Comparison of ENCODE assay signal across 8 mouse cellular contexts in genomic region chrX:74425195-74425594, GRCm38 (mm10). TPM values are rescaled to one million over a fixed set of nuclear protein-coding genes. Genes with fewer than 3 reads are reported as not detected.
A peak's percentile ranks its signal among the peaks of the same experiment; 100 is the strongest.
DNase-seq lines count a peak whose midpoint lies in the region; ATAC-seq and TF ChIP-seq lines count a peak whose summit lies in the region.

No protein-coding gene starts in this region.

- no peak overlapping the region for H3K9ac ChIP-seq in lung, embryonic 14.5 days
- H3K9ac ChIP-seq in stomach, postnatal 0 days (ENCODE audit: low read length), result no peak overlapping the region
- H3K9ac ChIP-seq in forebrain, embryonic 13.5 days, result no peak overlapping the region

- H3K4me1 ChIP-seq in heart, embryonic 10.5 days, result no peaks in the 10 kb centered on the region
- H3K4me1 ChIP-seq in lung, embryonic 14.5 days (ENCODE audit: insufficient read depth), result no peaks in the 10 kb centered on the region
- H3K4me1 ChIP-seq in stomach, postnatal 0 days (replicated peaks; ENCODE audit: control insufficient read depth, insufficient read depth), result no peaks in the 10 kb centered on the region
- peaks cover 9% of the 10 kb centered on the region for H3K4me1 ChIP-seq in forebrain, embryonic 13.5 days
- 0 out of 2 replicates have a peak, but pooled peaks cover 2% of the 10 kb centered on the region for H3K4me1 ChIP-seq in hindbrain, embryonic 10.5 days (replicated peaks)

- H3K27me3 ChIP-seq in heart, embryonic 10.5 days (ENCODE audit: insufficient read depth, poor library complexity, severe bottlenecking), result no peaks in the 10 kb centered on the region
- H3K27me3 ChIP-seq in lung, embryonic 14.5 days (ENCODE audit: insufficient read depth, low read length), result no peaks in the 10 kb centered on the region
- no peaks in the 10 kb centered on the region for H3K27me3 ChIP-seq in stomach, postnatal 0 days (ENCODE audit: control insufficient read depth, insufficient read depth, low read length)
- no peaks in the 10 kb centered on the region for H3K27me3 ChIP-seq in forebrain, embryonic 13.5 days
- H3K27me3 ChIP-seq in hindbrain, embryonic 10.5 days (ENCODE audit: insufficient read depth, poor library complexity, severe bottlenecking), result no peaks in the 10 kb centered on the region

- WGBS in heart, embryonic 10.5 days, result 76% methylated on average over 4 of the region's 4 CpGs
- WGBS in lung, embryonic 14.5 days, result 75% methylated on average over 4 of the region's 4 CpGs
- 67% methylated on average over 4 of the region's 4 CpGs for WGBS in stomach, postnatal 0 days
- 93% methylated on average over 4 of the region's 4 CpGs for WGBS in forebrain, embryonic 13.5 days
- WGBS in hindbrain, embryonic 10.5 days, result 82% methylated on average over 4 of the region's 4 CpGs

- TF ChIP-seq EP300 in stomach, postnatal 0 days (optimal IDR thresholded peaks at IDR 0.05), result no peak

- no peaks in the 10 kb centered on the region for H3K9me3 ChIP-seq in heart, embryonic 10.5 days
- H3K9me3 ChIP-seq in lung, embryonic 14.5 days (ENCODE audit: low read depth, low read length), result no peaks in the 10 kb centered on the region
- no peaks in the 10 kb centered on the region for H3K9me3 ChIP-seq in stomach, postnatal 0 days (ENCODE audit: control insufficient read depth, low read length)
- no peaks in the 10 kb centered on the region for H3K9me3 ChIP-seq in forebrain, embryonic 13.5 days (replicated peaks)
- H3K9me3 ChIP-seq in hindbrain, embryonic 10.5 days, result no peaks in the 10 kb centered on the region

- peak; percentile 95 for DNase-seq in 416B (ENCODE audit: low read depth)
- DNase-seq in adrenal gland, adult (ENCODE audit: inconsistent age in 2 of 2, low spot score in 1 of 2), result peak; percentile 88 to 95
- DNase-seq in heart, embryonic 10.5 days (ENCODE audit: low spot score), result peak; percentile 74
- peak; percentile 15 for DNase-seq in lung, embryonic 14.5 days
- peak; percentile 74 for DNase-seq in stomach, postnatal 0 days (ENCODE audit: low spot score)
- no peak for DNase-seq in hindbrain, embryonic 10.5 days (ENCODE audit: low spot score)
- DNase-seq in thymus, postnatal 4 days, result no peak

- no peaks in the 10 kb centered on the region for H3K36me3 ChIP-seq in heart, embryonic 10.5 days
- no peaks in the 10 kb centered on the region for H3K36me3 ChIP-seq in lung, embryonic 14.5 days (ENCODE audit: insufficient read depth)
- no peaks in the 10 kb centered on the region for H3K36me3 ChIP-seq in stomach, postnatal 0 days (ENCODE audit: control insufficient read depth, insufficient read depth, low read length)
- H3K36me3 ChIP-seq in forebrain, embryonic 13.5 days (ENCODE audit: poor library complexity, severe bottlenecking), result peaks cover 3% of the 10 kb centered on the region; the same call in 1 of the 2 replicates
- H3K36me3 ChIP-seq in hindbrain, embryonic 10.5 days, result peaks cover 5% of the 10 kb centered on the region; the same call in 1 of the 2 replicates

- H3K4me3 ChIP-seq in heart, embryonic 10.5 days, result no peak overlapping the region
- H3K4me3 ChIP-seq in lung, embryonic 14.5 days (ENCODE audit: low read depth, low read length), result no peak overlapping the region
- H3K4me3 ChIP-seq in stomach, postnatal 0 days (ENCODE audit: low read depth, low read length), result no peak overlapping the region
- H3K4me3 ChIP-seq in forebrain, embryonic 13.5 days, result no peak overlapping the region
- no peak overlapping the region for H3K4me3 ChIP-seq in hindbrain, embryonic 10.5 days

- no peak overlapping the region for H3K27ac ChIP-seq in heart, embryonic 10.5 days
- no peak overlapping the region for H3K27ac ChIP-seq in lung, embryonic 14.5 days (ENCODE audit: low read depth)
- peak overlapping the region; percentile 86 for H3K27ac ChIP-seq in stomach, postnatal 0 days (replicated peaks)
- no peak overlapping the region for H3K27ac ChIP-seq in forebrain, embryonic 13.5 days
- H3K27ac ChIP-seq in hindbrain, embryonic 10.5 days, result no peak overlapping the region

- ATAC-seq in lung, embryonic 14.5 days (ENCODE audit: insufficient read depth), result no peak
- ATAC-seq in stomach, postnatal 0 days (ENCODE audit: low FRiP score, low TSS enrichment), result peak; percentile 50
- no peak for ATAC-seq in forebrain, embryonic 13.5 days

- no peak overlapping the region for H3K4me2 ChIP-seq in lung, embryonic 14.5 days
- no peak overlapping the region for H3K4me2 ChIP-seq in stomach, postnatal 0 days (replicated peaks; ENCODE audit: low read depth)
- no peak overlapping the region for H3K4me2 ChIP-seq in forebrain, embryonic 13.5 days

- no peak for TF ChIP-seq CTCF in lung, embryonic 14.5 days (IDR thresholded peaks at IDR 0.05; ENCODE audit: low read depth)
- no peak for TF ChIP-seq CTCF in stomach, postnatal 0 days (IDR thresholded peaks at IDR 0.05; ENCODE audit: low read depth)

RNA-seq across cellular contexts. Expression of gene G6pdx, which starts 3.8 kb away (rescaled TPM):
- polyA plus RNA-seq in heart, embryonic 10.5 days (2016; fragmentation: Nextera tagmentation; extraction: Ambion mirVana), result 26.3 and 34.6 TPM in 2 replicates
- 48.7 and 53.8 TPM in 2 replicates for polyA plus RNA-seq in lung, embryonic 14.5 days (2014; fragmentation: Nextera tagmentation; extraction: Ambion mirVana)
- polyA plus RNA-seq in stomach, postnatal 0 days (2015; fragmentation: Nextera tagmentation; extraction: Ambion mirVana), result 83.7 and 90.3 TPM in 2 replicates
- 53.6 and 56.3 TPM in 2 replicates for polyA plus RNA-seq in forebrain, embryonic 13.5 days (2015; fragmentation: Nextera tagmentation; extraction: Ambion mirVana)
- 53.9 and 56.4 TPM in 2 replicates for polyA plus RNA-seq in hindbrain, embryonic 10.5 days (2016; fragmentation: Nextera tagmentation; extraction: Ambion mirVana)

RNA-seq across cellular contexts. Expression of gene Ikbkg, which starts 32.1 kb away (rescaled TPM):
- polyA plus RNA-seq in heart, embryonic 10.5 days (2016; fragmentation: Nextera tagmentation; extraction: Ambion mirVana), result 18.6 and 21.7 TPM in 2 replicates
- 19.6 and 20.0 TPM in 2 replicates for polyA plus RNA-seq in lung, embryonic 14.5 days (2014; fragmentation: Nextera tagmentation; extraction: Ambion mirVana)
- 15.8 and 16.7 TPM in 2 replicates for polyA plus RNA-seq in stomach, postnatal 0 days (2015; fragmentation: Nextera tagmentation; extraction: Ambion mirVana)
- polyA plus RNA-seq in forebrain, embryonic 13.5 days (2015; fragmentation: Nextera tagmentation; extraction: Ambion mirVana), result 18.3 and 20.6 TPM in 2 replicates
- 17.0 and 20.1 TPM in 2 replicates for polyA plus RNA-seq in hindbrain, embryonic 10.5 days (2016; fragmentation: Nextera tagmentation; extraction: Ambion mirVana)

RNA-seq across cellular contexts. Expression of gene Fam3a, which starts 32.1 kb away (rescaled TPM):
- 24.0 and 25.3 TPM in 2 replicates for polyA plus RNA-seq in heart, embryonic 10.5 days (2016; fragmentation: Nextera tagmentation; extraction: Ambion mirVana)
- polyA plus RNA-seq in lung, embryonic 14.5 days (2014; fragmentation: Nextera tagmentation; extraction: Ambion mirVana), result 34.2 and 37.1 TPM in 2 replicates
- 25.0 and 26.0 TPM in 2 replicates for polyA plus RNA-seq in stomach, postnatal 0 days (2015; fragmentation: Nextera tagmentation; extraction: Ambion mirVana)
- 31.6 and 34.5 TPM in 2 replicates for polyA plus RNA-seq in forebrain, embryonic 13.5 days (2015; fragmentation: Nextera tagmentation; extraction: Ambion mirVana)
- 27.3 and 30.8 TPM in 2 replicates for polyA plus RNA-seq in hindbrain, embryonic 10.5 days (2016; fragmentation: Nextera tagmentation; extraction: Ambion mirVana)

RNA-seq across cellular contexts. Expression of gene Slc10a3, which starts 52.0 kb away (rescaled TPM):
- 13.1 and 15.7 TPM in 2 replicates for polyA plus RNA-seq in heart, embryonic 10.5 days (2016; fragmentation: Nextera tagmentation; extraction: Ambion mirVana)
- polyA plus RNA-seq in lung, embryonic 14.5 days (2014; fragmentation: Nextera tagmentation; extraction: Ambion mirVana), result 22.9 and 23.2 TPM in 2 replicates
- 20.0 and 20.6 TPM in 2 replicates for polyA plus RNA-seq in stomach, postnatal 0 days (2015; fragmentation: Nextera tagmentation; extraction: Ambion mirVana)
- polyA plus RNA-seq in forebrain, embryonic 13.5 days (2015; fragmentation: Nextera tagmentation; extraction: Ambion mirVana), result 6.6 and 7.8 TPM in 2 replicates
- polyA plus RNA-seq in hindbrain, embryonic 10.5 days (2016; fragmentation: Nextera tagmentation; extraction: Ambion mirVana), result 9.3 and 10.8 TPM in 2 replicates

RNA-seq across cellular contexts. Expression of gene Ubl4a, which starts 52.2 kb away (rescaled TPM):
- 64.2 and 71.0 TPM in 2 replicates for polyA plus RNA-seq in heart, embryonic 10.5 days (2016; fragmentation: Nextera tagmentation; extraction: Ambion mirVana)
- 88.8 and 90.6 TPM in 2 replicates for polyA plus RNA-seq in lung, embryonic 14.5 days (2014; fragmentation: Nextera tagmentation; extraction: Ambion mirVana)
- 55.6 and 63.5 TPM in 2 replicates for polyA plus RNA-seq in stomach, postnatal 0 days (2015; fragmentation: Nextera tagmentation; extraction: Ambion mirVana)
- polyA plus RNA-seq in forebrain, embryonic 13.5 days (2015; fragmentation: Nextera tagmentation; extraction: Ambion mirVana), result 67.8 and 79.5 TPM in 2 replicates
- polyA plus RNA-seq in hindbrain, embryonic 10.5 days (2016; fragmentation: Nextera tagmentation; extraction: Ambion mirVana), result 66.2 and 68.1 TPM in 2 replicates

Comparison
In these comparisons a context has a peak if more than half of its experiments do, and no peak if none do; other contexts are left out.
1. DNase-seq: peak in 416B (single experiment), adrenal gland, adult (2 of 2), heart, embryonic 10.5 days (single experiment), lung, embryonic 14.5 days (single experiment) and stomach, postnatal 0 days (single experiment); none in hindbrain, embryonic 10.5 days (single experiment) and thymus, postnatal 4 days (single experiment).